Mouse (Mus musculus) midbrain, embryonic 10.5 days (tissue): ENCODE measurements around the gene Klk9. TPM values are rescaled to one million over a fixed set of nuclear protein-coding genes. Genes with fewer than 3 reads are reported as not detected.

ENCODE experiments used
- DNase-seq: peaks from one replicate; pipeline ENCODE4 v3.0.0-alpha.2; 2017; ENCODE audit warnings: low spot score
- H3K27ac ChIP-seq: fragments of 300-500 bp; sonication (generic); replicated peaks from 2 replicates; pipeline ENCODE4 v1.5.1; 2016; ENCODE audit warnings: mild to moderate bottlenecking
- H3K27me3 ChIP-seq: fragments of 300-500 bp; sonication (generic); 2 replicates; pipeline ENCODE4 v1.6.1; 2016; ENCODE audit warnings: low read depth, mild to moderate bottlenecking; ENCODE audit not compliant: poor library complexity, severe bottlenecking
- H3K36me3 ChIP-seq: fragments of 300-500 bp; sonication (generic); 2 replicates; pipeline ENCODE4 v1.6.1; 2016; ENCODE audit warnings: mild to moderate bottlenecking, moderate library complexity
- H3K4me1 ChIP-seq: fragments of 300-500 bp; sonication (generic); 2 replicates; pipeline ENCODE4 v1.6.1; 2016
- H3K4me3 ChIP-seq: fragments of 300-500 bp; sonication (generic); 2 replicates; pipeline ENCODE4 v1.5.1; 2016; ENCODE audit warnings: mild to moderate bottlenecking, moderate library complexity
- H3K9me3 ChIP-seq: fragments of 300-500 bp; sonication (generic); replicated peaks from 2 replicates; pipeline ENCODE4 v1.6.1; 2016; ENCODE audit warnings: mild to moderate bottlenecking
- WGBS: fragments of 180-500 bp; shearing (Covaris S2); methylation state at CpG from one replicate; pipeline ENCODE4 v1.1.7; 2016; 5-methylcytosine and 5-hydroxymethylcytosine counted together
- polyA plus RNA-seq: library from polyadenylated mRNA; unstranded; fragments of >200 nt; fragmentation: Nextera tagmentation; extraction: Ambion mirVana; gene quantifications from 2 replicates; pipeline ENCODE4 v1.2.1, GENCODE M21; 2016

Klk9 gene
- polyA plus RNA-seq, result not detected in 2 replicates

GRCm38 (mm10) chr7:43791591-43791990, at the start of gene Klk9:
TSS of gene Klk9 (plus strand) at chr7:43791891.
- Histone ChIP-seq H3K9me3 (no peaks in the 10 kb centered on the region), H3K4me1 (peaks cover 8% of the 10 kb centered on the region), H3K4me3 (no peak within 1 kb of the TSS), H3K27me3 (peaks cover 20% of the 10 kb centered on the region), H3K27ac (no peak within 1 kb of the TSS), H3K36me3 (no peaks in the 10 kb centered on the region)
- 70% methylated on average over 7 of the region's 7 CpGs for WGBS
- DNase-seq, result no peak

- Histone ChIP-seq H3K9me3 (no peaks in the 10 kb centered on the region), H3K36me3 (no peaks in the 10 kb centered on the region), H3K4me1 (no peaks in the 10 kb centered on the region), H3K27ac (no peak overlapping the region), H3K27me3 (no peaks in the 10 kb centered on the region), H3K4me3 (no peak overlapping the region)
- 48% methylated on average over 1 of the region's 1 CpGs for WGBS
- DNase-seq, result no peak
Observed at GRCm38 (mm10) chr7:43747788-43748187, 43.9 kb upstream of the Klk9 start.

GRCm38 (mm10) chr7:43752806-43753205, 38.9 kb upstream of the Klk9 start:
- H3K27ac ChIP-seq, result no peak overlapping the region
- no peaks in the 10 kb centered on the region for H3K27me3 ChIP-seq
- no peaks in the 10 kb centered on the region for H3K9me3 ChIP-seq
- no peak for DNase-seq
- H3K36me3 ChIP-seq, result no peaks in the 10 kb centered on the region
- WGBS, result 70% methylated on average over 2 of the region's 2 CpGs
- H3K4me3 ChIP-seq, result no peak overlapping the region
- no peaks in the 10 kb centered on the region for H3K4me1 ChIP-seq

- H3K27me3 ChIP-seq, result no peaks in the 10 kb centered on the region
- H3K9me3 ChIP-seq, result no peaks in the 10 kb centered on the region
- 38% methylated on average over 8 of the region's 8 CpGs for WGBS
- DNase-seq, result peak; percentile 20
- no peaks in the 10 kb centered on the region for H3K36me3 ChIP-seq
- H3K27ac ChIP-seq, result no peak overlapping the region
- H3K4me1 ChIP-seq, result peaks cover 4% of the 10 kb centered on the region
- no peak overlapping the region for H3K4me3 ChIP-seq
Observed at GRCm38 (mm10) chr7:43766484-43766883, 25.2 kb upstream of the Klk9 start.

GRCm38 (mm10) chr7:43768597-43768996, 23.1 kb upstream of the Klk9 start, which contains the start of gene Klk12:
TSS of gene Klk12 (plus strand) at chr7:43768897.
- Histone ChIP-seq H3K4me1 (peaks cover 4% of the 10 kb centered on the region), H3K36me3 (no peaks in the 10 kb centered on the region), H3K4me3 (no peak within 1 kb of the TSS), H3K27me3 (no peaks in the 10 kb centered on the region), H3K27ac (no peak within 1 kb of the TSS), H3K9me3 (no peaks in the 10 kb centered on the region)
- 74% methylated on average over 4 of the region's 4 CpGs for WGBS
- DNase-seq, result peak; percentile 8

- Histone ChIP-seq H3K27ac (no peak overlapping the region), H3K27me3 (no peaks in the 10 kb centered on the region), H3K9me3 (no peaks in the 10 kb centered on the region), H3K4me1 (peaks cover 8% of the 10 kb centered on the region), H3K4me3 (no peak overlapping the region), H3K36me3 (no peaks in the 10 kb centered on the region)
- DNase-seq, result peak; percentile 6
- 91% methylated on average over 8 of the region's 8 CpGs for WGBS
Observed at GRCm38 (mm10) chr7:43769636-43770035, 22.1 kb upstream of the Klk9 start.

GRCm38 (mm10) chr7:43770701-43771100, 21.0 kb upstream of the Klk9 start:
- Histone ChIP-seq H3K36me3 (no peaks in the 10 kb centered on the region), H3K9me3 (no peaks in the 10 kb centered on the region), H3K27ac (no peak overlapping the region), H3K27me3 (no peaks in the 10 kb centered on the region), H3K4me1 (peaks cover 19% of the 10 kb centered on the region), H3K4me3 (no peak overlapping the region)
- peak; percentile 9 for DNase-seq
- WGBS, result 97% methylated on average over 10 of the region's 10 CpGs

- peak; percentile 9 for DNase-seq
- H3K9me3 ChIP-seq, result no peaks in the 10 kb centered on the region
- H3K4me1 ChIP-seq, result peaks cover 17% of the 10 kb centered on the region
- no peak overlapping the region for H3K4me3 ChIP-seq
- H3K36me3 ChIP-seq, result no peaks in the 10 kb centered on the region
- H3K27ac ChIP-seq, result no peak overlapping the region
- 97% methylated on average over 6 of the region's 6 CpGs for WGBS
- H3K27me3 ChIP-seq, result no peaks in the 10 kb centered on the region
Observed at GRCm38 (mm10) chr7:43771916-43772315, 19.8 kb upstream of the Klk9 start.

GRCm38 (mm10) chr7:43772901-43773300, 18.8 kb upstream of the Klk9 start:
- Histone ChIP-seq H3K9me3 (no peaks in the 10 kb centered on the region), H3K4me3 (no peak overlapping the region), H3K27me3 (no peaks in the 10 kb centered on the region), H3K4me1 (peaks cover 17% of the 10 kb centered on the region), H3K27ac (no peak overlapping the region), H3K36me3 (no peaks in the 10 kb centered on the region)
- DNase-seq, result peak; percentile 5
- WGBS, result 82% methylated on average over 3 of the region's 3 CpGs

- WGBS, result 89% methylated on average over 5 of the region's 5 CpGs
Observed at GRCm38 (mm10) chr7:43774364-43774763, 17.3 kb upstream of the Klk9 start, which contains the start of gene Klk11. TSS of gene Klk11 (plus strand) at chr7:43774604.

GRCm38 (mm10) chr7:43774802-43775201, 16.9 kb upstream of the Klk9 start:
- H3K4me3 ChIP-seq, result no peak overlapping the region
- H3K9me3 ChIP-seq, result no peaks in the 10 kb centered on the region
- peak; percentile 12 for DNase-seq
- peak overlapping the region; percentile 85 for H3K27ac ChIP-seq
- no peaks in the 10 kb centered on the region for H3K36me3 ChIP-seq
- H3K4me1 ChIP-seq, result peaks cover 17% of the 10 kb centered on the region
- no peaks in the 10 kb centered on the region for H3K27me3 ChIP-seq
- WGBS, result 40% methylated on average over 6 of the region's 6 CpGs

More at GRCm38 (mm10) chr7:43774364-43774763, 17.3 kb upstream of the Klk9 start, which contains the start of gene Klk11:
- peak within 1 kb of the TSS; percentile 85 for H3K27ac ChIP-seq
- H3K36me3 ChIP-seq, result no peaks in the 10 kb centered on the region
- peaks cover 17% of the 10 kb centered on the region for H3K4me1 ChIP-seq
- no peak for DNase-seq
- H3K4me3 ChIP-seq, result no peak within 1 kb of the TSS
- no peaks in the 10 kb centered on the region for H3K27me3 ChIP-seq
- no peaks in the 10 kb centered on the region for H3K9me3 ChIP-seq

- H3K27me3 ChIP-seq, result no peaks in the 10 kb centered on the region
- H3K27ac ChIP-seq, result peak overlapping the region; percentile 85
- H3K4me1 ChIP-seq, result peaks cover 17% of the 10 kb centered on the region
- 51% methylated on average over 7 of the region's 7 CpGs for WGBS
- no peaks in the 10 kb centered on the region for H3K9me3 ChIP-seq
- H3K36me3 ChIP-seq, result no peaks in the 10 kb centered on the region
- peak; percentile 11 for DNase-seq
- no peak overlapping the region for H3K4me3 ChIP-seq
Observed at GRCm38 (mm10) chr7:43775311-43776057, 16.2 kb upstream of the Klk9 start.

GRCm38 (mm10) chr7:43776506-43776905, 15.2 kb upstream of the Klk9 start:
- 79% methylated on average over 5 of the region's 5 CpGs for WGBS
- H3K27ac ChIP-seq, result no peak overlapping the region
- no peak for DNase-seq
- H3K9me3 ChIP-seq, result no peaks in the 10 kb centered on the region
- H3K36me3 ChIP-seq, result no peaks in the 10 kb centered on the region
- peaks cover 17% of the 10 kb centered on the region for H3K4me1 ChIP-seq
- H3K27me3 ChIP-seq, result peaks cover 3% of the 10 kb centered on the region; the same call in 1 of the 2 replicates
- no peak overlapping the region for H3K4me3 ChIP-seq
